Mouse (Mus musculus): ENCODE data around the gene Pebp1. TPM values are rescaled to one million over a fixed set of nuclear protein-coding genes. Genes with fewer than 3 reads are reported as not detected.

Gene Pebp1
- polyA plus RNA-seq (2017; shearing (Covaris generic)): 274 TPM

DNA sequence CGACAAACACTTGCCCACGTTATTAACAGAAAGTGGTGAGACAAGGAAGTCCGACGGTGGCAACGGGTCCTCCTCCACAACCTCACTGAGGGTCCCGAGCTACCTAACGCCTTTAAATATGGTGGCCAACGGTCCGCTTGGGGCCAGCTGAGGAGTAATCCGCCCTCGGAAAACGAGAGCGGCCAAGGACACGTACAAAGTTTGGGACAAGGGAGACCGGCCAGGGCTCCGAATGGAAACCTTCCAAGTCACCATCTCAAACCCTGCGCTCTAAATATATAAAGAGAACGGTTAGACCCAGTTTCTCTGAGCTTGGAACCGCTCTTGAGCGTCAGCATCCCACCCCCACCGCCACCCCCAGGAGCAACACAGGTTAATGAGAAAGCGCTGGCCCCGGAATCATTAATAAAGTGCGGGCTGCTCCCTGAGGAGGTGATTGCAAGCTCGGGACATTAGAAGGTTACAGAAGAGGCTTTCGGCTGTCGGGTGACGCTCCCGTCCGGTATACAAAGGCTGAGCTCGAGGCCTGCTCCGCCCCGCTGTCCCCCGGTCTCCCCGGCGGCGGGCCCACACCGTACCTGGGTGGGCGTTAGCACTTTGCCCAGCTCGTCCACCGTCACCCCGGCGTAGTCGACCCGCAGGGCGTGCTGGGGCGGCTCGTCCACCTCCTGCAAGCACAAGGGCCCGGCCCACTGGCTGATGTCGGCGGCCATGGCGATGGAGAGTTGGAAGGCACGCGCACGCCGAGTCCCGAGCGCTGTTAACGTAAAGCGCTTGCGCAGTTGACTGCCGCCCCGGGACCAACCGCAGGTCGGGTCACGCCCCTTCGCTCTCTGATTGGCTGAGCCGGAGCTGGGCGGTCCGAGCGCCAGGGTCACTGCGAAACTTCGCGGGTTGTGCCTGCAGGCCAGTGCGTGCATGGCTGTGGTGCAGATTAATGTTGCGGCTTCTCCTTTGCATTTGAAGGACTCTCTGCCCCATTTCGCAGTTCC, at the start of gene Pebp1:
Gene Pebp1 (minus strand): TSS at position 795 of the 992 bp plus-strand sequence.

GRCm38 (mm10) chr5:117318741-117319629, 31.6 kb upstream of the Pebp1 start, which contains the start of gene Vsig10:
TSS of gene Vsig10 (plus strand) at chr5:117319083.

Other genes with a start within 250 kb of the Pebp1 start
- 4.9 TPM for gene Suds3, start 171.5 kb downstream of the Pebp1 start, polyA plus RNA-seq (2017; shearing (Covaris generic))
- 155 TPM for gene Taok3, start 167.5 kb downstream of the Pebp1 start, polyA plus RNA-seq (2017; shearing (Covaris generic))
- gene Vsig10, start 31.5 kb upstream of the Pebp1 start, polyA plus RNA-seq (2017; shearing (Covaris generic)): 12.7 TPM
- 12.6 TPM for gene Wsb2, start 69.7 kb upstream of the Pebp1 start, polyA plus RNA-seq (2017; shearing (Covaris generic))
- 48.5 TPM for gene Rfc5, start 101.4 kb upstream of the Pebp1 start, polyA plus RNA-seq (2017; shearing (Covaris generic))
- gene Ksr2, start 126.4 kb upstream of the Pebp1 start, polyA plus RNA-seq (2017; shearing (Covaris generic)): 1.5 TPM

Measured in inflammation-experienced regulatory T-cells, adult 16 weeks (primary cell).